Mouse (Mus musculus): Measurements from ENCODE around the gene Arhgap42.

Gene Arhgap42

DNA sequence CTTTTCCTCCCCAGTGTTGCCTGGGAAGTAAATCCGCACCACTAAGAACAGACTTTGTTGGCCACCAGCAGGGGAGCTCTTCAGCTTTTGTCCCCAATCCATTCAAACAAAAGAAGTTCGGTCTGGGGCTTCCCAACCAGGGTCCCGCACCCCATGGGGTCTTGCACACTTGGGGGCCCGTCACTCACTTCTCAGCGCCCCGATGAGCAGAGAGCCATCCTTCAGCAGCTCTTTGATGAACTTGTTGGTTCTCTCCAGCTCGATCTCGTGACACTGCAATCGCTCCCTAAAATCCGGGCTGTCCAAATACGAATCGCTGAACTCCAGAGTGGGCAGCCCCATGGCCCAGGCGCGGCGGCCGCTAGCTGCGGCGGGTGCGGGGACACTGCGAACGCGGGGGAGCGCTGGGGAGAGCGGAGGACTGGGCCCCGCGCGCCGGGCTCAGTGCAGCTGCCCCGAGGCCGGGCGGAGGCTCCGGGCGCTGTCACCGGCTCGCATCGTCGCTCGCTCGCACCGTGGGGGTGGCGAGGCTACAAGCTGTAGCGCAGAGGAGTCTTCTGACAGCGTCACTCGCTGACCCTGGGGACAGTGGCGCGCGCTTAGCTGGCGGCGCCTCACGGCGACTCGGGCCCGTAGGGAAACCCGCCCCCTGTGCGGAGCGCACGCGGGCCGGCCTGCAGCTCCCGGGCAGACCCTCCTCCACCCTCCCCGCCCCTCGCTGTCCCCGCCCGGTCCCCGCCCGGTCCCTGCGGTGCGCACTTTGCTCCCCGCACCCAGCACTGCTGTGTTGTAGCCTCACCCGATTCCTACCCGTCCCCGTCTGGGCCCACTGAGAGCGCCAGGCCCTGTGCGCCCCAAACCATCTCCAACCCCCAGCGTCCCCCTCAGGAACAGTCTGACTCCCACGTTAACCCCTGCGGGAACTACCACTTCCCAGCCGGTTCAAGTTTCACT, at the start of gene Arhgap42:
Arhgap42 (minus strand) TSS at position 664 of the 954 bp plus-strand sequence.
- DNase-seq = peak; percentile 3

DNA sequence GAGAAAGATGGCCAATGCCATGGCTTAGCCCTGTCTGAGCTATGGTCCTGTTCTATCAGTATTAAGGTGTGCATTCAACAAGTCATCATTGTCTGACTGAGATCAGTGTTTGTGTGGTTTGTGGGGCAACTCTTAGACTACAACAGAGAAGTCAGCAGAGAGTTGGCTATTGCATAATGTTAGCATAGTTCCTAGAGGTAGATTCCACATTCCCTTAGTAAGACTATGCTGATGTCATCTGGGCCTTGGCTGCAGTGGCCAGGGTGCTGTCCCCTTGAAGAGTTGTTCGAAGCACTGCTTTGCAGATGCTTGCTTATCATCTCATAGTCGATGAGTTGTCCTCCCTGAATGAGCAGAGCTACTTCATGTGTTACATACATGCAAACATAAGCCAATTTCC, 49.2 kb upstream of the Arhgap42 start:
- DNase-seq = no peak

DNA sequence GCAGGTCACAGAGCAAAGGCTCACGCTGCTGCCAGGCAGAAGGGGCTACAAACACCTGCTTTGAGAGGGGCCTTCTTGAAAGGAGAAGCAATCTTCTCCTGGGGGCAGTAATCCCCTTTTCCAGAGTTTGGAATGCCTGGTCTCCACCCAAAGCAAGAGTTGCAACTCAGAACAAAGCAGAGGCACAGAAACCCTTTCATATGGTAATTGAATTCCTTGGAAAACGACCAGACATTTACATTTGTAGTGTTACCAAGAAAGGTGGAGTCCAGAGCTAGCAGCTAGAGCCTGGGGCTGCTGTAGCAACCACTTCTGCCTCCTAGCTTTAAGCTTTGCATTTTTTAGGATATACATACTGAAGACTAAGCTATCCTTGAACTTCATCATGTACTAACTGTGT, 30.4 kb upstream of the Arhgap42 start:
- no peak for DNase-seq

DNA sequence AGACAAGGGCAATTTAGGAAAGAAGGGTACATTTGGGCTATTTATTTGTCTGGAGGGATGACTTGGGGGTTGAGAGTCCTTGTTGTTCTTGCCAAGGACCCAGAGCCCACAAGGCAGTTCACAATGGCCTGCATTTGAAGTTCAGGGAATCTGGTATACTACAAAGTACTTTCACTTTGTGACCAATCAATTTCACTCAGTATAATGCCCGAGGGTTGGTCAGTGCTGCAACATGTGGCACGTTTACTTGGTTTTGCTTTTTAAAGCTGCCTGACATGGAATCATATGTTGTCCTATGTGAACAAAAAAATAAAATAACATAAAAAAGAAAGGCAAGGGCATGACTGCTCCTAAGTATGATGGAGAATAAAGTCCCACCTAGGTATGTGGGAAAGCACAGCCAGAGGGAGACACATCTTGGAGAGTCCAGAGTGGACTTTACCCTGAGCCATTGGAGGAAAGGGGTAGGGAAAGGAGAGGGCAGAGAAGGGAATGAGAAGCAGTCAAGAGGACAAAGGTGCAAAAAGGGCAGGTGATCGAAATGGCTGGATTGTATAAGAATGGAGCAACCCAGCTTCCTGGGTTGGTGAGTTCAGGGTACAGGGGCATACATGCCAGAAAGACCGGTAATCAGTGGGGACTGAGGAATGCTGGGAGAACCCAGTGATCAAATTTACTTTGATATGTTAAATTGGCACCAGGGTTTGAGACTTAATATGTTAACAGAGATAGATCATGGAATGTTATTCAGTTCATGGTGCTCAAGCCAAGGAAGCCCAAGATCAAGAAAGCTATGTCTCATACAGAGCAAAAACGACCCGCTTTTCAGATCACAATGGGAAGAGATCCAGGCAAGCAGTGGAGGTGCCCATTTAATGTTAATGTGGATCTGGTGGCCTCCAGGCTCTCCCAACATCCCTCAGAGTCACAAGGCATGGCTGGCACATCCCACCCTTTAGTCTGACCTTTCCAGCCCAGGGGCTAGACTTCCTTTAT, 29.0 kb upstream of the Arhgap42 start:
- no peak for DNase-seq

DNA sequence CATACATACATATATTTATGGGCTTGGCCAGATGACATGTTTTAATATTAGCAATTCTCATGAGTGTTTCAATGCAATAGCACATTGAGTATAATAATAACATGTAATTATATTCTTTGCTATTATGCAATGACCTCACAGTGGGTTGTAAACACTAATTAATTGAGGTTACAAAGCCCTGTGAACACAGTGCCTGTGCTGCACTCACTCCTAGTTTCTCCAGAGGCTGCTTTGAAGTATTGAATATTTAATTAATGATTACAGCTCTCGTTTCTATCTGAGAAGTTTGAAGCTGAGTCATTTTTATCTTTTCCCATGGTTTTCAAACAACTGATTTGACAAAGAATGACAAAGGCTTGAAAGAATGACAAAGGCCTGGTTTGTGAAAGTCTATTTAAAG, 24.6 kb upstream of the Arhgap42 start:
- DNase-seq = no peak

DNA sequence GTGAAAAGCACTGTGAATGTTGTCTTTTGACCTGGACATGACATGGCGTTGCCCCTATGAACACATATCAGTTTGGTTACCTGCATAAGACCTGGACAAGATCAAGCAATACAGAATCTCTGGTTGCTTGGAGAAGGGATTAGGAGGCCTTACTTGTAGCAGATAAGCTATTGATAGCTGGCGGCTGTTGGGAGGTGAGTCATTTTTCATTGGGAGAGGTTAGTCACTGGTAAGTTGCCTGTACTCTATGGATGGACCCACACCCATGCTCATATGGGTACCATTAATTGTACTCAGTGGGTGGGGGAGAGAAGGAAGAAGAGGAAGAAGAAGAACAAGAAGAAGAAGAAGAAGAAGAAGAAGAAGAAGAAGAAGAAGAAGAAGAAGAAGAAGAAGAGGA, 23.6 kb upstream of the Arhgap42 start:
- no peak for DNase-seq

DNA sequence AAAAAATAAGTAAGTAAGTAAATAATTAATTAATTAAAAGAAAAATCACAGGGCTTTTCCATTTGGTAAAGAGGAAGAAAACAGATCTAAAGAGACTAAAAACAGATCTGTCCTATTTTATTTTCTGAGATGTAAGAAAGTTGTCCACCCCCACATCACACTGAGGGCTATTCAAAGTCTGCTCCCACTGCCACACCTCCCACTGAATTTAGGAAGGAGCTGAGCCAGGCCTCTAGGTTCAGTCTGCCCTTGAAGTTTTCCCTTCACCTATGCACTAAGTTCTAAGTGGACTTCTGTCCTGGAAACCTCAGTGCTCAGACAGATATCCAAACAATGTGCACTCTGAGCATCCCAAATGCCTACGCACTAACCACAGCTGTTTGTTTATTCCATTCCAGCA, 15.9 kb upstream of the Arhgap42 start:
- no peak for DNase-seq

DNA sequence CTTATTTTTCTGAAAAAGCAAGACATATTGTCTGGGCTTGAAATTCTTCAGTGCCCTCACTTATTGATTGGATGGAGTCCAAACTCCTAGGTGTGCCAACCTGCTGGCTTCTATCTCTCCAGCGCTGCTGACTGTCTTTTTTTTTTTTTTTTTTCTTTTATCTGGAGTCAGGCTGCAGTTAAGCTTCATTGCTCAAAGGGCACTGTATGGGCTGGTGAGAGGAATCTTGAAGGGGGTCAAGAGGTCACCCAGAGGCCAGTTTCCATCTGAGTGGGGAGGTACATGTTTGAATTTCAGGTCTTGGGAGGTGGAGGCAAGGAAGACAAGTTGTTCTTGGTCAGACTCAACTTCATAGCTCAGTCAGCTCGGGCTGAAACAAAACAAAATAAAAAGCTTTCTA, 9.6 kb upstream of the Arhgap42 start:
- DNase-seq = no peak

DNA sequence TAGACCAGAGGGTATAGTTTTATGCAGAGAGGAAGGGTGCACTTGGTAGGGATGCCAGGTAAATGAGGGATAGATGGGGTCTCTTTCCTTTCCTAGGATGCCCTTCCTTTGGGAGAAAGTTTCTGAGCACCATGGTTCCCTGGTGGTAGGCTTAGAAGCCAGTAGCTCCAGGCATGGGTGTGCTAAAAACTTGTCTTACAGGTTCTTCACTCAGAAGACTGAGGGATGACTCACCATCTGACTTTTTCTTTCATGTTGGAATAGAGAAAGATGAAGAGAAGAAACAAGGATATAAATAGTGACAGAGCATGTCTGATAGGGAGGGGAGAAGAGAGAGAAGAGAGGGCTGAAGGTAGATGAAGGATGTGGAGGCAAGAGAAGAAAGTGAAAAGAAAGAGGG, 7.1 kb upstream of the Arhgap42 start:
- no peak for DNase-seq

DNA sequence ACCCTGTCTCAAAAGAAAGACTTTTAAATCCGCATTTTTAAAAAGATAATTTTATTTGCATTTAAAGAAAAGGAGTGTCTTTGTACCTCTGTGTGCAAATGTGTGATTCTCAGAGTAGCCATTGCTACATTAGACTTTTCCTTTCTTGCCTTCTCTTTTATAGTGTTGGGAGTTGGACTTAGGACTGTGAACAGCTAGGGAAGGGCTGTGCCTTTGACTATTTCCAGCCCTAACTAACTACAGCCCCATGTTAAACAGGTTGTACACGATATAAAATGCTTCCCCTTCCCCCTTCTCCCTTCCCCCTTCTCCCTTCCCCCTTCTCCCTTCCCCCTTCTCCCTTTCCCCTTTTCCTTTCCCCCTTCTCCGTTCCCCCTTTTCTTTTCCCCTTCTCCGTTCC, 4.9 kb upstream of the Arhgap42 start:
- no peak for DNase-seq

DNA sequence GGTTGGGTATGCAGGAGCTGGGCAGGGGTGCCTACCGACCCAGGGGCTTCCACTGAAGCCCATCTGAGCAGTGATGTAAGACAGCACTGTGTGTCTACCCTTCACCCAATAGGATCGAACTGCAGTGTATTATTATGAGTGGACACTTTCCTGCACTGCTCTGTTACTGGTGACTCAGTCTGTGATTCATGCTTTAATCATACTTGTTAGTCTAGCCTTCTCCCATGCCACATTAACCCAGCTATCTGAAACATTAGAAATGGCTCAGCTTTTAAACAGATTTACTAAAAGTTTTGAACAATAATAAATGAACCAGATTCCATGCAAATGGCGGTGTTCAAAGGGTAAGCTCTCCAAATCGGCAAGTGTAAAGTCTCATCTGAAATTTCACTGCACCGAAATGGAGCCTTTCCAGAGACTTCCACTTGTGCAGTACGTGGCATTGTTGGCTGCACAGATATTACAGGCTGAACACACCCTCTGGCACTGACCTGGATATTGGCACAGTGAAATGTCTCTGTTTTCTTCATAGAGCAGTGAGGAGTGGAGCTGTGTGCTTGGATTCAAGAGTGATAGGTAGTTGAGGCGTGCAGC, 2.4 kb upstream of the Arhgap42 start:
- no peak for DNase-seq

DNA sequence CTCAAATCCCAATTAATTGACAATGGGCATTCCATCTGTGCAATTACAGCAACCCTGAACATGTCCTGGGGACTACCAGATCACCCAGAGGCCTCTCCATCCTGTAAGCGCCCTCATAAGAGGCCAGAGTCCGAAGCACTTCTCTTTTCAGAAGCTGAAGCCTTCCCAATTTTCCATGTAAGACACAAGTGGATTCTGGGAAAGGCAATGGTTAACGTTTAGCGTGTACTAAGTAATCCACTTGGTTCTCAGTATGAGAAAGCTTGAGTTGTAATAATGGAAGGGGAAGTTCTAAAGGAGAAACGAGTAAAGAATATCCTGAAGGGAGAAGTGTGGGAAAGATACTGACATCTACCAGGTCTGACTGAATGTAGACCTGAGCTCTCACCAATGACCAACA, 1.4 kb downstream of the Arhgap42 start:
- no peak for DNase-seq

DNA sequence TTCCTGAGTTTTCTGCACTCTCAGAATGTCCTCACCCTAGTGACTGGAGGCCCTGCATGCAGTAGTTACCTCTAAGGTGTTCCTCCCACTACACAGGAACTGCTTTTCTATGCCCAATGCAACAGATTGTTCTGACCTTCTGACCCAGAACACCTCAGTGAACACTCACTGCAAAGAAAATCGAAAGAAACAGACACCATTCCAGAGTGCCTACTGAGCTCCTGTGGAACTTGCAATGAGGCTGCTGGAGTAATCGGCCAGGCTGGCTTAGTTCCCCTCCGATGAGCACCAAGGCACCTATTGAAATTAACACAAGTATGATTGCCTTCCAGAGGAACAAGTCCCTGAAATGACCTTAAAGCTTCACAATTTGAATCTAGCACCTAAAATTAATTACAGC, 9.2 kb downstream of the Arhgap42 start:
- no peak for DNase-seq

DNA sequence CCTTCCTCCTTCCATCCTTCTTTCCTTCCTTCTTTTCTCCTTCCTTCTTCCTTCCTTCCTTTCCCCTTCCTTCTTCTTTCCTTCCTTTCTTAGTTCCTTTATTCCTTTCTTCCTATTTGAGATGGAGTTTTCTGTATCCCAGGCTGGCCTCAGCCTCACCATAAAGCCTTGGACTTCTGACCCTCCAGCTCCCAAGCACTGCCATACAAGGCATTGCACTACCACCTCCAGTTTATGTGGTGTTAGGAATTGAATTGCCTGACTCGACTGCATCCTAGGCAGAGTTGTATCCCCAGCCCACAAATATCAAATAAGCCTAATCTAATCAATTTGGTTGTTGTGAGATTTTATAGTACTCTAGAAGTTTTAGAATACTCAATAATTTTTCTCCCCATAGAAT, 14.1 kb downstream of the Arhgap42 start:
- no peak for DNase-seq

DNA sequence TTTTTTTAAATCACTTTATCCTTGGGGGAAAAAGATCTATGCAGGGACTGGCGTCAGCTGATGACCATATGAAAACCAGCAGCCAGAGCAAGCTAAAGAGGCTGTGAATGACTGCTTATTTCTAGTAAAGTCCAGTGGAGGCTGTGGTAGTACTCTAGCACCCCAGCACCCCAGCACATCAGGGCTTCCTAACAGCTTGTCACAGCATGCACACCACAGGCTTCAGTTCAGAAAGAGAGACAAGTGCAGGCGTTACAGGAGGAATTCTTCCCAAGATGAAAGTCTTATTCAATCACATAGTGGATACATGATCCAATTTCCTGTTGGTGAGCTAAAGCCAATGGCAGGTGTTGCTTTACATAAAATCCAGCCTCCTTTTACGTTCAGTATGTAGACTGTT, 15.5 kb downstream of the Arhgap42 start:
- no peak for DNase-seq

DNA sequence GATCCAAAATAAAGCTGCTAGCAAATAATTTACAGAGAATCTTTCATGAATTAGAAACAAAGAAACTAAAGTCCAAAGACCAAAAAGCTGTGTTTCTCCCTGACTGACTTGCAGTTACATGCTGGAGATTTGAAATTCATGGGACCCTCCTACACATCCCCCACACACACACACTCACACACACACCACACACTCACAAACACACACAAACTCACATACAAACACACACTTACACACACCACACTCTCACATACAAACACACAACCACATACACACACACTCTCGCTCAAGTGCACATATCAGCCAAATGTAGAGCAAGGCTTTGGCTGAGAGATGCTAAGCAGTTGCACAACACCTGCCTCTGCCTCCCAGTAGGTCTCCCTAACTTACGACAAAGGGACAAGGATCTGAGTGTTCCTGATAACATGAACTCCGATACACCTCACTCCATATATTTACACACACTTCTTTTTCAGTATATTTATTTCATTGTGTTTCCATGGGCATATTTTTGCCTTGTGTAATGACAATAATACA, 16.9 kb downstream of the Arhgap42 start:
- no peak for DNase-seq

DNA sequence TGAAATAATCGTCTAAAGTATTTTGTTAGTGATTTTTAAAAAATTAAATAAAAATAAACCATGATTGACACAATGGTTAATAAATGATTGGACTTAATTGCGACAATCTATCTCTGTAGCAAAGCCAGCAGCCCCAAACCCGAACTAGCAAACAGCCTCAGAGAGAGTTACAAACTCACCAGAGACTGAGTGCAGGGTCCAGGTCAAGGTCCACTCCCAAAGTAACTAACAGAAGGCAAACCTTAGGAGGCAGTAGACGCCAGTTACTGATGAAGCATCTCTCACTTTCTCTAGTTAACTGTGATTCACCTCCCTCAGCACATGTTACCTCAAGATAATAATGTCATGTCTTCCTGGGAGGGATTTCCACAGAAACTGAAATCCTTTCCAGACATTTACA, 17.7 kb downstream of the Arhgap42 start:
- DNase-seq = no peak

DNA sequence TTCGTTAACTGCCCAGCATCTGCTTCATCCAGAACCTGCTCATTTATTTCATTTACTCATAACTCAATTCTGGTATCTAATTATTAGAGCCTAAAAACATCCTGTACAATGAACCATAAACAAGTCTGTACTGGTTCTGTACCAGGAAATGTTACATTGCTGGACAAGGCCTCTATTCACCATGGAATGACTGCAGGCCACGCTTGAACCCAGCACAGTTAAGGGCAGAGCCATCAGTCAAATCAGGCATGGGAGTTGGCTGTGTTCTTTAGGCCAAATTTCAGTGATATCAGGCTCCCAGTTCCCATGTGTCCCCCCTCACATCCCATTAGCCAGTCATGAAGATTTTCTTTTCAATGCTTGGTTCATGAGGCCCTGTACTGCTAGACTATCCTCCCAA, 20.6 kb downstream of the Arhgap42 start:
- no peak for DNase-seq

DNA sequence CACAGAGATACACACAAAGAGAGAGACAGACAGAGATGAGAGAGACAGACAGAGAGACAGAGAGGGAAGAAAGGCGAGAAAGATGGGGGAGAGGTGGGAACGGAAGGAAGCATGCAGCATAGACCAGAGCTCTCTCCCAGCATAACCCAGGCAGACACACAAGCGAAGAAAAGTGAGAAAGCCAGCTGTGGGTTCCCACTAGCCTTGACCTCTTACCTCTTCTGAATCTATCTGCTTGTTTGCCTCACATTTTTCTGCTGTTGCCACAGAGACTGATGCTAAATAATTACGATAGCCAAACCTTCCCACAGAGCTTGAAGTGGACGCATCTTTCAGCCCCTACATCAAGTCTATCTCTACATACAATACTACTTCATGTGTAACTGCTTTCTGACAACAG, 24.1 kb downstream of the Arhgap42 start:
- DNase-seq = no peak

DNA sequence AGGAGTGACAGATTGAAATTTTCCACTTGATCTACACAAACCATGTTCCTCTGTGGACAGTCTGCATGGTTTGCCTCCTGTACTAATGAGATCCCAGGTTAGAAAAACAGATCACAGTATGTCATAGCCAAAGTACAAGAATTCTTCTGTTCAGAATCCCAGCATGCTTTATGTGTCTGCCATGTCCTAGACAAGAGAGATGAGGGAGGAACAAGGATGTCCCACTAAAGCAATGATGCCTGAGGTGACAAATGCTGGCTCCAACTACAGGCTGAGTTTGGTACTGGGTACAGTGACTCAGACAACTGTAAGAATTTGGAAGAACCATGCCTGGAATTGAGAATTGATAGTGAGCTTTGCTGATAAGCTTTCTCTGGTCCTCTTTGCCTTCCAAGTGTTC, 24.6 kb downstream of the Arhgap42 start:
- DNase-seq = no peak

DNA sequence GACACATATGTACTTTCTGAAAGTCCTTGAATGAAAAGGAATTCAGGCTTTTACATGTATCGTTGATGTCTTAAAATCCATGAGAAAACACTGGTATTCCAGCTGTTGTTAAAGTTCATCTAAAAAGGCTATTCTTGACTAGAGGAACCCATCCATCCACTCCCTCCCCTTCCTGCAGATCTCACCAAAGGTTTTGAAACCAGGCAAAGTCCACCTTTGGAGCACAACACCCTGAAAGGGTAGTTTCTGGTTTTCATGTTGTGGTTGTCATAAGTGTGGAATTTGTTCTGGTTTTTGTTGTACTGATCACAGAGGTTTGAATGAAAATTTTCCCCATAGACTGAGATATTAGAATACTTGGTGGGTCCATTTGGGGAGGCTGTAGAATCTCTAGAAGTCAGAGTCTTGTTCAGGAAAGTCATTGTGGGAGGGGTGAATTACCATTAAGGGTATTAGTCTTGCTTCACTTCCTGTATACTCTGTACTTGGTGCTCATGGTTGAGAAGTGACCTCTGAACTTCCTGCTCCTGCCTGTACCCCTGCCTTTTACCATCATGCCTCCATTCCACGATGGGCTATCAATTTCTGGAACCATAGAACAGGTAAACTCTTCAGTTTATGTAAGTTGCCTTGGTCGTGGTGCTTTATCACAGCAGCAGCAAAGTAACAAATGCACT, 27.4 kb downstream of the Arhgap42 start:
- no peak for DNase-seq

DNA sequence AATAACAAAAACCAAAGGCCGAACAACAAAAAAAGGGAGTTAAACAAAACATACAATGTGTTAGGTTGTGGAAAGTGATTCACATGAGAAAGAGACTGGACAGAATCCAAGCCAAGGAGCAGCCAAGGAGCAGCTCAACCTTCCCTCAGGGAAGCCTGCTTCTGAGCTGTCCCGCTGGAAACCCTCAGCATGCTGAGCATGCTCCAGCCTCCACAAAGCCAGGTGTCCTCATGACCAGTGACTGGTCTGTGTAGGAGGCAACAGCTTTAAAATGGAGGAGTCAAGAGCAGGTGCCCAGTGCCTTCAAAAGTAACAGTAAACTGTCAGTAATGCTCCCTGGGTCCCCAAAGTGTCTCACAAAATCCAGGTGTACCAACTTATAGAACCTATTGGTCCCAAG, 28.4 kb downstream of the Arhgap42 start:
- DNase-seq = no peak

Measured in thymus, postnatal 25 days (tissue).